Mouse (Mus musculus) neural tube, embryonic 11.5 days (tissue): ENCODE measurements around the gene Stx17. TPM values are rescaled to one million over a fixed set of nuclear protein-coding genes. Genes with fewer than 3 reads are reported as not detected.

Experiments used
- ATAC-seq: fragments of 200-750 bp; cut with Nextera tagmentation; 2 replicates; pipeline ENCODE4 v1.8.0; 2017; ENCODE audit warnings: moderate number of reproducible peaks, mild to moderate bottlenecking, moderate TSS enrichment, moderate library complexity; ENCODE audit not compliant: insufficient read depth, low FRiP score, low TSS enrichment
- DNase-seq: peaks from one replicate; pipeline ENCODE4 v3.0.0-alpha.2; 2015; ENCODE audit warnings: low spot score
- H3K27ac ChIP-seq: fragments of 300-500 bp; sonication (generic); 2 replicates; pipeline ENCODE4 v1.5.1; 2014; ENCODE audit warnings: low read depth, mild to moderate bottlenecking, low read length
- H3K27me3 ChIP-seq: fragments of 300-500 bp; sonication (generic); 2 replicates; pipeline ENCODE4 v1.6.1; 2014; ENCODE audit warnings: mild to moderate bottlenecking, low read length, mixed read lengths; ENCODE audit not compliant: control insufficient read depth, insufficient read depth
- H3K36me3 ChIP-seq: fragments of 300-500 bp; sonication (generic); 2 replicates; pipeline ENCODE4 v1.6.1; 2014; ENCODE audit warnings: mild to moderate bottlenecking, low read length, moderate library complexity, mixed read lengths; ENCODE audit not compliant: control insufficient read depth, insufficient read depth
- H3K4me1 ChIP-seq: fragments of 300-500 bp; sonication (generic); 2 replicates; pipeline ENCODE4 v1.6.1; 2014; ENCODE audit warnings: low read length, mixed read lengths; ENCODE audit not compliant: control insufficient read depth, insufficient read depth
- H3K4me2 ChIP-seq: fragments of 300-500 bp; sonication (generic); 2 replicates; pipeline ENCODE4 v1.6.1; 2014; ENCODE audit warnings: low read depth, mild to moderate bottlenecking, moderate library complexity
- H3K4me3 ChIP-seq: fragments of 300-500 bp; sonication (generic); 2 replicates; pipeline ENCODE4 v1.5.1; 2014; ENCODE audit warnings: low read depth, low read length
- H3K9ac ChIP-seq: fragments of 300-500 bp; sonication (generic); 2 replicates; pipeline ENCODE4 v1.6.1; 2014; ENCODE audit warnings: mild to moderate bottlenecking, low read length
- H3K9me3 ChIP-seq: fragments of 300-500 bp; sonication (generic); 2 replicates; pipeline ENCODE4 v1.6.1; 2016; ENCODE audit warnings: low read length; ENCODE audit not compliant: control insufficient read depth
- WGBS: fragments of 180-500 bp; shearing (Covaris S2); extraction: QIAGEN DNeasy Blood & Tissue Kit; methylation state at CpG from one replicate; pipeline ENCODE4 v1.1.7; 2014; 5-methylcytosine and 5-hydroxymethylcytosine counted together
- polyA plus RNA-seq: library from polyadenylated mRNA; unstranded; fragments of >200 nt; fragmentation: Nextera tagmentation; extraction: Ambion mirVana; gene quantifications from 2 replicates; pipeline ENCODE4 v1.2.1, GENCODE M21; 2014

Stx17 gene
- polyA plus RNA-seq, result 21.0 and 24.1 TPM in 2 replicates

DNA sequence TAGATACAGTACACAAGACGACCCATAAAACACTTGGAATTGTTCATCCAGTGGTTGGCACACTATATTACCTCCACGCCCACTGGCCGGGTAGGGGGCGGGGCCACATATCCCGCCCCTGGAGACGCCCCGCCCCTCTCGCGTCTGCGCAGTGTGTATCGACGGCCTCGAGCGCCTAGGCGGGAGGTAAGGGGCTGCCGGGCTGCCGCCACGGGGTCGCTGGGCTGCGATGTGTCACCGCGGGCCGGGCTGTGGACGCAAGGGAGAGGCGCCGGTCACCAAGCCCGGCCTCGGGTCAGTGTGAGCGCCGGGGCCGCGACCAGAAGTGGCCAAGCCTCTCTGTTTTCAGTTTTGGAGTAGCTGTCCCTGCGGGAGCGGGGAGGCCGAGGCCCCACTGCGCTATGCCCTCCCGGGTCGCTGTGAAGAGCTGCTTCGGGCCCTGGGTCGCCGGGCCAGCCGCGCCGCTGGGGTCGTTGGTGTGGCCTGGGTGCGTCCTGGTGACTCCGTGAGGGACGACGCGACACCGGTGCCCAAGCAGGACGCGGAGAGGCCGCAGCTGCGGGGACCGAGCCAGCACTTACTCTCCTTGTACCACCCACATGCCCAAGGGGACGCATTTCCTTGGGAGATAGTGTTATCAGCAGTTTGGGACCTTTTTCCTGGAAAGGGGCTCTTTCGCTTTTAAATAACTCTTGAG lies at the start of gene Stx17:
Gene Stx17 (plus strand): TSS at position 143 of the 697 bp plus-strand sequence.
- Histone ChIP-seq H3K4me3 (peak within 1 kb of the TSS; percentile 65), H3K9me3 (no peaks in the 10 kb centered on the region), H3K27me3 (no peaks in the 10 kb centered on the region), H3K36me3 (no peaks in the 10 kb centered on the region), H3K9ac (peak within 1 kb of the TSS; percentile 84), H3K4me2 (peak within 1 kb of the TSS; percentile 83), H3K4me1 (no peaks in the 10 kb centered on the region), H3K27ac (no peak within 1 kb of the TSS)
- ATAC-seq (peak; percentile 99), DNase-seq (peak; percentile 91)
- WGBS, result 2% methylated on average over 53 of the region's 58 CpGs

DNA sequence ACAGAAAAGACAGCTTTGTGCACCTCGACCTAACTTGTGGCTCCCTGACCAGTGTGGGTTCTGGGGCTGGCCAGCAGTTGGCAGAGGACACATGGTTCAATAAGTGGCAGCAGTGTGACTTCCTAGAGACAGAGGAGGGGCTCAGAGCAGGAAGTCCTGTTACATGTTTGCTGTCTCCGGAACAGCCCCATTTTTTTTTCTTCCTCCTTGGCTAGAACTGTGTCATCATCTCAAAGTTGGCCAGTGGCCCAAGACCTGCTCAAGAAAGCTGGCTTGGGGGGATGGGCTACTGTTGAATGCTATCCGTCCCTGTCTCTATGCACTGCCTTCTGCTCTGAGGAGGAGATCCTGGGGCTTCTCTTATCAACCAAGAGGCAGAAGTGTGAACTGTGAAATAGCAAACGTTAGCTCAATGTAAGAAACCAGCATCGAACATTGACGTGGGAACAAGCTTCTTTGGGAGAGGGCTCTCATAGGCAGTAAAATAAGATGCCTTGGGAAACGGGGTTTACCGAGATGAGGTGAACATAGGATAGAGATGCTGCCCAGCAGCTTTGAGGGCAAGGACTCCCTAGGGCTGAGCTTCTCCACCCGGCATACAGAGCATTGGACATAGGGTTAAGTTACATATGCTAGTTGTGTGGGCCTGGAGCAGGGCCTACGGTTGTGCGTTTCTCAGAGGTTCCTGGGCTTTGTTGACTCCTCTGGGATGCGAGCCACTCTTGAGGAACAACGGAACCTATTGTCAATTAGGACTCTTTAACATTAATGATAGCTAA lies 47.8 kb upstream of the Stx17 start:
- Histone ChIP-seq H3K9me3 (no peaks in the 10 kb centered on the region), H3K4me3 (no peak overlapping the region), H3K4me1 (no peaks in the 10 kb centered on the region), H3K4me2 (no peak overlapping the region), H3K27me3 (no peaks in the 10 kb centered on the region), H3K9ac (no peak overlapping the region), H3K27ac (no peak overlapping the region), H3K36me3 (no peaks in the 10 kb centered on the region)
- 85% methylated on average over 13 of the region's 13 CpGs for WGBS
- DNase-seq (no peak), ATAC-seq (no peak)

DNA sequence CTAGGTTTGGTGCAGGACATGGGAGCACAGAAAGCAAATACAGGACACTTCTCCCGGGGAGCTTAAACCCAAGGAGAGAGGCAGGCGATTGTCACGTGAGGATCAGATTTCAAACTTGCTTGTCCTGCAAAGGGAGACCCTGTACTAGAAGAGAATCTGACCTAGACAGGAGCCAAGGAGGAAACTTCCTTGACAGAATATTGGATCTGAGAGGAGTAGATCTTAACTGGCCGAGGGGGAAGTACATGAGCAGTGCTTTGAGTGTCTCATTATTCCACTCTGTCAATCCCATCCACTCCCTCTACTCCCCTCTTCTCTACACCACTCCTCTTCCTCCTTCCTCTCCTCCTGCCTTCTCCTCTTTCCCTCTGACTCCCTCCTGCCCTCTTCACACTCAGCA lies 46.5 kb upstream of the Stx17 start:
- WGBS, result 20% methylated on average over 4 of the region's 4 CpGs
- Histone ChIP-seq H3K4me3 (no peak overlapping the region), H3K36me3 (no peaks in the 10 kb centered on the region), H3K9ac (no peak overlapping the region), H3K4me1 (no peaks in the 10 kb centered on the region), H3K27ac (no peak overlapping the region), H3K27me3 (no peaks in the 10 kb centered on the region), H3K9me3 (no peaks in the 10 kb centered on the region), H3K4me2 (no peak overlapping the region)
- DNase-seq (no peak), ATAC-seq (no peak)

DNA sequence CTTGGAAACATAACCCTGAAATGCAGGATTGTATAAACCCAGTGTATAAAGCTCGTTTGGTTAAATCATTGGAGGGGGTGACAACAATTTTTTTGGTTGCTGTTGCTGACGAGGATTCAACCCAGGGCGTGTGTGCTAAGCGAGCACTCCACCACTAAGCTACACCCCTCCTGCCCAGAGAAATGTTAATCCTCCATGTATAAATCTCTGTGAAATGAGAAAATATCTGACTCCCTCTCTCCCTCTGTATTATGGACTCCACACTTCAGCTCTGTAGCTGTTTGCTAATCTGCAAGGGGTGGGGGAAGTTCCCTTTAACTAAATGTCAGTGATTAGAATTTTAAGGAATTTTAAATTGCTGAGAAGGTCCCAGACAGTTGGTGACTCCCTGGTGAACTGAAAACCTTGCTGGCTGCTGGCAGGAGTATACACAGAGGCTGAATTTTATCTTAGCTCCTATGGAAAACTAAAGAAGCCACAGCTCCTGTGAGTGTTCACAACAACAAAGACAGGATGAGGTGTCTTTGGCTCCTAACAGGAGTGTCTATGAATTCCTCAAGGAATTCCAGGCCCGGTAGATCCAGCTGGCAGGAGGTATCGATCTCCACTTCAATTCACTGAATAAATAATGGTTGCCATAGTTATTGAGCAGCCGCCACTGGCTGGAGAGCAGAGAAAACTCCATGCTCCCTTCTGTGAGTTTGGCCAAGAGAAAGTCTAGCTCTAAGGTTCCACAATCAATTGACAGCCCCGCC lies 45.3 kb upstream of the Stx17 start:
- ATAC-seq (no peak), DNase-seq (no peak)
- WGBS, result 68% methylated on average over 8 of the region's 8 CpGs
- no peaks in the 10 kb centered on the region for H3K27me3 ChIP-seq
- no peak overlapping the region for H3K4me3 ChIP-seq
- no peak overlapping the region for H3K4me2 ChIP-seq
- no peak overlapping the region for H3K27ac ChIP-seq
- H3K4me1 ChIP-seq, result no peaks in the 10 kb centered on the region
- no peak overlapping the region for H3K9ac ChIP-seq
- H3K36me3 ChIP-seq, result no peaks in the 10 kb centered on the region
- no peaks in the 10 kb centered on the region for H3K9me3 ChIP-seq

DNA sequence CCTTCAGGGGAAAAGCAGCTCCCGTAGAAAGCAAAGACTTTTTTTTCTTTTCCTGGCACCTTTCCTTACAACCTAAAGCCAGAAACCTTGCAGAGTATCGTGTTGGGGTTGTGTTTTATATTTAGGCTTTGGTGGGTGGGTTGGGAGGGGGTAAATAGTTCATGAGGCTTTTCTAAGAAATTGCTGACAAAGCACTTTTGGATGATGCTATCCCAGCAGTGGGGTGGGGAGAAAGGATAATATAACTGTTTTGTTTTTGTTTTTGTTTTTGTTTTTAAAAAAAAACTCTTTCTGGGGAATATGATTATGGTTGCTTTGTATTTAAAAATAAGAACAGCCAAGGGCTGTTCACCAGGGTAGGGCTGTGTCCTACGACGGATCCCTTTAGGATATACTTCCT lies 41.3 kb upstream of the Stx17 start:
- Histone ChIP-seq H3K4me2 (no peak overlapping the region), H3K4me1 (no peaks in the 10 kb centered on the region), H3K27me3 (no peaks in the 10 kb centered on the region), H3K36me3 (no peaks in the 10 kb centered on the region), H3K9me3 (no peaks in the 10 kb centered on the region), H3K9ac (no peak overlapping the region), H3K27ac (no peak overlapping the region), H3K4me3 (no peak overlapping the region)
- 87% methylated on average over 4 of the region's 4 CpGs for WGBS
- no peak for ATAC-seq
- DNase-seq, result no peak

DNA sequence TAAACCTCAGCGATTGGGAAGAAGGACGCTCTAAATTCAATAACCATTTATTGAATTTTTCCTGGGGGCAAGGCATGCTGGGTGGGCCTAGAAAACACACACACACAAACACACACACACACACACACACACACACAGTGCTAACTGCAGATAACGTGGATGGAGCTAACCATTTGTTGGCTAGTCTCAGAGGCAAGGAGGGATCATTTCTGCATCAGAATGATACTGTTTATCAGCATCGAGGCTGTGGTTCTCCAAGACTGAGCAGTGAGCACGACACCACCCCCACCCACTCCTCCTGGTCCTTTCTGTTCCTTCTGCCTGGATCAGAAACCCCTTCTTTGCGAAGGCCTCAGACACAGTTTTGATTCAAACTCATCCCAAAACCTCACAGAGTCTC lies 38.1 kb upstream of the Stx17 start:
- Histone ChIP-seq H3K9me3 (no peaks in the 10 kb centered on the region), H3K27ac (no peak overlapping the region), H3K9ac (no peak overlapping the region), H3K4me3 (no peak overlapping the region), H3K36me3 (no peaks in the 10 kb centered on the region), H3K27me3 (no peaks in the 10 kb centered on the region), H3K4me1 (no peaks in the 10 kb centered on the region), H3K4me2 (no peak overlapping the region)
- DNase-seq (no peak), ATAC-seq (no peak)
- 69% methylated on average over 6 of the region's 6 CpGs for WGBS

DNA sequence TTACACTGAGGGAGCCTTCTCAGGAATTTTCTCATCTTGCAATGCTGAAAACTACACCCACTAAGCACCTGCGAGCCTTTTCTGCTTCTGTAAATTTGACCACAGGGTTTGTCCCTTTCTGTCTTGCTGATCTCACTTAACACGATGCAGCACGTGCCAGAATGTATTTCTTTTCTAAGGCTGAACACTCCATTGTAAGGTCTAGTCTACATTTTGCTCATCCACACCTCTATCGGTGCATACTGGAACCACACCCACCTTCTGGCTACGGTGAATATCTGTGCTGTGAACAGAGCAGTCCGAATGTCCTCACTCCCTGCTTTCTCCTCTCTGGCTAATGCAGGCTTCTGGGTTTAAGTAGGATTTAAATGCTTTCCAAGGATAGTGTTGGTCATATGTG lies 37.2 kb upstream of the Stx17 start:
- Histone ChIP-seq H3K36me3 (no peaks in the 10 kb centered on the region), H3K9ac (no peak overlapping the region), H3K4me1 (no peaks in the 10 kb centered on the region), H3K27me3 (no peaks in the 10 kb centered on the region), H3K4me2 (no peak overlapping the region), H3K9me3 (no peaks in the 10 kb centered on the region), H3K4me3 (no peak overlapping the region), H3K27ac (no peak overlapping the region)
- WGBS, result 92% methylated on average over 6 of the region's 6 CpGs
- ATAC-seq (no peak), DNase-seq (no peak)

DNA sequence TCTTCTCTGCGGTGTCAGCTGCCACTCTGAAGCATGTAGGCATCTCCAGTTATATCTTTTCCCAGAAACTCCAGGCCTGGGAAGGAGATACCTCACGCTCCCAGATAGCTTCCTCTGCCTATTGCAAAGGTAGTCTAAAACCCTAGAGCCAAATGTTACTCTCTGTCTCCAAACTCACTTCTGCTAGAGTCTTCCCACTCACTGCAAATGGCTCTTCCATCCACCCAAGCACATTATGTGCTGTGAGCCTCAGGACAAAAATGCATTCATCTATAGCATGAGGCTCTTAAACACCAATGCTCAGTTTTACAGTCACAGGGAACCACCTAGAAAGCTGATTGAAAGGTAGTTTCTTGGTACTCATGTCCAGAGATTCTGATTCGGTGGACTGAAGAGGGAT lies 31.5 kb upstream of the Stx17 start:
- no peak overlapping the region for H3K4me2 ChIP-seq
- no peaks in the 10 kb centered on the region for H3K27me3 ChIP-seq
- no peak overlapping the region for H3K9ac ChIP-seq
- no peak for DNase-seq
- WGBS, result 77% methylated on average over 3 of the region's 3 CpGs
- no peaks in the 10 kb centered on the region for H3K4me1 ChIP-seq
- H3K27ac ChIP-seq, result no peak overlapping the region
- ATAC-seq, result no peak
- H3K36me3 ChIP-seq, result no peaks in the 10 kb centered on the region
- H3K4me3 ChIP-seq, result no peak overlapping the region
- H3K9me3 ChIP-seq, result no peaks in the 10 kb centered on the region
